Mouse (Mus musculus) stomach, postnatal 0 days (tissue): Measurements from ENCODE around the gene Gm4981.
"Not testable (repeated sequence)": the region's sequence is repeated elsewhere in the genome, so short reads cannot be mapped to it uniquely, and the experiment has no call there.

Experiments
- CTCF ChIP-seq: IDR thresholded peaks from 2 replicates; pipeline ENCODE4 v1.5.1; 2016; ENCODE audit warnings: antibody characterized with exemption, low read depth, mild to moderate bottlenecking, moderate library complexity
- EP300 ChIP-seq: optimal IDR thresholded peaks from 2 replicates; pipeline ENCODE3; 2016; ENCODE audit warnings: antibody characterized with exemption

DNA sequence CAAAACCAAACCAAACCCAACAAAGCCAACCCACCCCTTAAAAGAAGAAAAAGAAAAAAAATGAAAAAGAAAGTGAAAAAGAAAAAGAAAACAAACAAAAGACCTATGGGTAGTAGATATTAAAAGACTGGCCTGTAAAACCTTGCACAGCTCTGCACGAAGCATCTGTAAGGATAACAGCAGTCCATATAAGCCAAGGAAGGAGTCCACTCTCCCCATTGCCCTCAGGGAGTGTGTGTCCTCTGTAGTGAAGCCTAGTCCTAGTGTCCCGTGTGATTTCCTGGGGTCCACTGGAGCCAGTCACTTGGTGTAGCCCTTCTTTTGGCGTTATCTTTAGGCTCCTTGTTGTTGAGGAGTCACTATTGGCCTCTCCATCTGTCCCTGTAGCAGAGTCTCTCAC is 6.5 kb downstream of the Gm4981 start:
- not testable (repeated sequence) for TF ChIP-seq CTCF, EP300
